Mouse (Mus musculus): ENCODE results near the gene Fadd.

The Fadd gene

GRCm38 (mm10) chr7:144577876-144578275 is 4.4 kb downstream of the Fadd start:
- DNase-seq (ENCODE audit: low spot score) = no peak

GRCm38 (mm10) chr7:144572234-144572633 is 10.0 kb downstream of the Fadd start:
- DNase-seq (ENCODE audit: low spot score) = no peak

- DNase-seq (ENCODE audit: low spot score) = no peak
These were observed 10.7 kb downstream of the Fadd start for GRCm38 (mm10) chr7:144571598-144571997.

- peak; percentile 31 for DNase-seq (ENCODE audit: low spot score)
These were observed 12.8 kb downstream of the Fadd start for GRCm38 (mm10) chr7:144569428-144569827.

GRCm38 (mm10) chr7:144568091-144568490 is 14.2 kb downstream of the Fadd start:
- DNase-seq (ENCODE audit: low spot score) = no peak

- DNase-seq (ENCODE audit: low spot score) = no peak
These were observed 15.2 kb downstream of the Fadd start for GRCm38 (mm10) chr7:144566921-144567682.

- no peak for DNase-seq (ENCODE audit: low spot score)
These were observed 18.7 kb downstream of the Fadd start for GRCm38 (mm10) chr7:144563456-144564155.

GRCm38 (mm10) chr7:144562016-144562415 is 20.2 kb downstream of the Fadd start:
- no peak for DNase-seq (ENCODE audit: low spot score)

- no peak for DNase-seq (ENCODE audit: low spot score)
These were observed 21.7 kb downstream of the Fadd start for GRCm38 (mm10) chr7:144560594-144560993.

- no peak for DNase-seq (ENCODE audit: low spot score)
These were observed 23.7 kb downstream of the Fadd start for GRCm38 (mm10) chr7:144558552-144558951.

- no peak for DNase-seq (ENCODE audit: low spot score)
These were observed 28.2 kb downstream of the Fadd start for GRCm38 (mm10) chr7:144554123-144554472.

- peak; percentile 97 for DNase-seq (ENCODE audit: low spot score)
These were observed 28.8 kb downstream of the Fadd start, which contains the start of gene Ppfia1 for GRCm38 (mm10) chr7:144553237-144554122. Gene Ppfia1 (minus strand): TSS chr7:144553729.

- no peak for DNase-seq (ENCODE audit: low spot score)
These were observed 30.0 kb downstream of the Fadd start for GRCm38 (mm10) chr7:144552274-144552673.

GRCm38 (mm10) chr7:144550811-144551210 is 31.5 kb downstream of the Fadd start:
- DNase-seq (ENCODE audit: low spot score) = no peak

GRCm38 (mm10) chr7:144549904-144550566 is 32.2 kb downstream of the Fadd start:
- DNase-seq (ENCODE audit: low spot score) = no peak

- DNase-seq (ENCODE audit: low spot score) = no peak
These were observed 37.0 kb downstream of the Fadd start for GRCm38 (mm10) chr7:144545231-144545630.

- no peak for DNase-seq (ENCODE audit: low spot score)
These were observed 40.9 kb downstream of the Fadd start for GRCm38 (mm10) chr7:144541351-144541750.

GRCm38 (mm10) chr7:144539146-144539545 is 43.1 kb downstream of the Fadd start:
- no peak for DNase-seq (ENCODE audit: low spot score)

- DNase-seq (ENCODE audit: low spot score) = no peak
These were observed 44.1 kb downstream of the Fadd start for GRCm38 (mm10) chr7:144538030-144538644.

- no peak for DNase-seq (ENCODE audit: low spot score)
These were observed 45.9 kb downstream of the Fadd start for GRCm38 (mm10) chr7:144536367-144536766.

GRCm38 (mm10) chr7:144534773-144535172 is 47.5 kb downstream of the Fadd start:
- no peak for DNase-seq (ENCODE audit: low spot score)

Measured in ovary, postnatal 14 days (tissue).